Comparison of ENCODE assay signal across 7 mouse cellular contexts in the genomic region with DNA sequence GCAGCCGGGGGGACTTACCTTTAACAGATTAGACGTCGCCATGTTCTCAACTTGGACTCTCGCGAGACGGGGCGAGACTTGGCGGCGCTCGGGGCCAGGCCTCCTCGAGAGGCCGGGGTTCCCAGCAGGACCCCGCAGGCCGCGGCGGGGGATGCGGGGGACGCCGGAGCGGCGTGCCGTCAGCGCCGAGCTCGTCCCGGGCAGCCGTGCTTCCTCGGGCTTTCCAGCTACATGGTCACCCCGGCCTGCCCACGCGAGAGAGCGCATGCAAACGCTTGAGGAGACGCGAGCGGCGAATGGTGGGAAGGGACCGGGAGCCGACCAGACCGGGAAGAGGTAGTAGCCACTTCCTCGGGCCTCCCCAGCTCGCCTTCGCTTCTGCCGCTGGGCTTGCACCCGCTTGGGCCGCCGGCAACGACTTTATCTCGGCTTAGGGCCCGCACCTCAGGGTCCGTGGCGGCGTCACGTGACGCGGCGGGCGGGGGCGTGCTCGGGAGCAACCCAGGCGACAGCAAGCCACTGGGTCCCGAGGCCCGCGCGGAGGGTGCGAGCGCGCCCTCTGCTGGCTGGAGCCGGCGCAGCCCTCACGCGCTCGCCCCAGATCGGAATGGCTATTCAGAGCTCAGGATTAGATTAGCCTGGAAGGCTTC. TPM values are rescaled to one million over a fixed set of nuclear protein-coding genes. Genes with fewer than 3 reads are reported as not detected.
DNase-seq lines count a peak whose midpoint lies in the region; ATAC-seq and TF ChIP-seq lines count a peak whose summit lies in the region.

No protein-coding gene starts in this region.

- WGBS in intestine, postnatal 0 days: under 1% methylated on average over 72 of the region's 74 CpGs
- WGBS in midbrain, embryonic 12.5 days: under 1% methylated on average over 74 of the region's 74 CpGs
- WGBS in small intestine, adult 2 months: 1% methylated on average over 74 of the region's 74 CpGs

- no peaks in the 10 kb centered on the region for H3K9me3 ChIP-seq in intestine, postnatal 0 days (ENCODE audit: control insufficient read depth)
- no peaks in the 10 kb centered on the region for H3K9me3 ChIP-seq in midbrain, embryonic 12.5 days

- ATAC-seq in intestine, postnatal 0 days: peak; percentile 97
- peak; percentile 98 for ATAC-seq in midbrain, embryonic 12.5 days (ENCODE audit: low FRiP score, low read depth)

- H3K27me3 ChIP-seq in intestine, postnatal 0 days (replicated peaks; ENCODE audit: control insufficient read depth, insufficient read depth, low read length): no peaks in the 10 kb centered on the region
- H3K27me3 ChIP-seq in midbrain, embryonic 12.5 days: no peaks in the 10 kb centered on the region
- no peaks in the 10 kb centered on the region for H3K27me3 ChIP-seq in small intestine, adult 2 months (ENCODE audit: control insufficient read depth, insufficient read depth, low read length)

- no peaks in the 10 kb centered on the region for H3K36me3 ChIP-seq in intestine, postnatal 0 days (ENCODE audit: control insufficient read depth, insufficient read depth)
- H3K36me3 ChIP-seq in midbrain, embryonic 12.5 days: no peaks in the 10 kb centered on the region
- 0 out of 2 replicates have a peak, but pooled peaks cover 1% of the 10 kb centered on the region for H3K36me3 ChIP-seq in small intestine, adult 2 months (ENCODE audit: control insufficient read depth, insufficient read depth, low read length)

- peak overlapping the region; percentile 99 for H3K9ac ChIP-seq in intestine, postnatal 0 days (ENCODE audit: low read depth, low read length)
- H3K9ac ChIP-seq in midbrain, embryonic 12.5 days (replicated peaks): peak overlapping the region; percentile 96

- peak; percentile 99 for TF ChIP-seq CTCF in intestine, postnatal 0 days (IDR thresholded peaks at IDR 0.05; ENCODE audit: low read depth)
- peak; percentile 91 for TF ChIP-seq CTCF in small intestine, adult 2 months (IDR thresholded peaks at IDR 0.05; ENCODE audit: extremely low read depth, insufficient read length, insufficient replicate concordance, low read depth, low read length)

- intact Hi-C loops in left cerebral cortex, postnatal 4 days (cut with DNase I): no loop called here

- peak overlapping the region; percentile 85 for H3K4me2 ChIP-seq in intestine, postnatal 0 days (replicated peaks; ENCODE audit: low read depth)
- peak overlapping the region; percentile 85 for H3K4me2 ChIP-seq in midbrain, embryonic 12.5 days (replicated peaks)

- H3K4me1 ChIP-seq in intestine, postnatal 0 days (replicated peaks; ENCODE audit: control insufficient read depth, insufficient read depth, low read length): peaks cover 4% of the 10 kb centered on the region; the same call in 1 of the 2 replicates
- peaks cover 26% of the 10 kb centered on the region for H3K4me1 ChIP-seq in midbrain, embryonic 12.5 days
- H3K4me1 ChIP-seq in small intestine, adult 2 months (ENCODE audit: control insufficient read depth, insufficient read depth, insufficient read length, low read length): peaks cover 3% of the 10 kb centered on the region; the same call in 1 of the 2 replicates

- peak overlapping the region; percentile 97 for H3K27ac ChIP-seq in intestine, postnatal 0 days (ENCODE audit: low read depth, low read length)
- peak overlapping the region; percentile 98 for H3K27ac ChIP-seq in midbrain, embryonic 12.5 days (replicated peaks)
- peak overlapping the region; percentile 91 for H3K27ac ChIP-seq in small intestine, adult 2 months (ENCODE audit: insufficient read depth, low read depth, low read length)

- peak; percentile 96 for DNase-seq in adrenal gland, adult 2 months
- DNase-seq in embryo, embryonic 11.5 days (ENCODE audit: low read depth, low spot score): peak; percentile 88
- peak; percentile 95 to 97 for DNase-seq in gastrocnemius, postnatal 4 days (ENCODE audit: low spot score in 2 of 2)
- peak; percentile 96 for DNase-seq in left cerebral cortex, postnatal 4 days

- TF ChIP-seq POLR2A in small intestine, adult 2 months (IDR thresholded peaks at IDR 0.05; ENCODE audit: low read depth, low read length): peak; percentile 87

- peak overlapping the region; percentile 94 for H3K4me3 ChIP-seq in intestine, postnatal 0 days (ENCODE audit: low read depth, low read length)
- peak overlapping the region; percentile 92 for H3K4me3 ChIP-seq in midbrain, embryonic 12.5 days
- H3K4me3 ChIP-seq in small intestine, adult 2 months (ENCODE audit: low read depth, low read length): peak overlapping the region; percentile 91

RNA-seq across cellular contexts. Expression of a gene that starts 2.7 kb away (rescaled TPM):
- 10 to 100 TPM; 32.2 to 35.8 TPM for total RNA-seq in adrenal gland, adult 2 months (2021)
- polyA plus RNA-seq in adrenal gland, adult 2 months (2012; rRNA removed): 6.5 and 7.5 TPM in 2 replicates
- 10 to 100 TPM; 43.7 to 46.1 TPM for total RNA-seq in gastrocnemius, postnatal 4 days (2021)
- 19.0 and 20.2 TPM in 2 replicates for polyA plus RNA-seq in intestine, postnatal 0 days (2015; fragmentation: Nextera tagmentation; extraction: Ambion mirVana)
- total RNA-seq in left cerebral cortex, postnatal 4 days (2021): 10 to 100 TPM; 51.7 to 53.5 TPM
- 48.9 and 51.2 TPM in 2 replicates for polyA plus RNA-seq in midbrain, embryonic 12.5 days (2016; fragmentation: Nextera tagmentation; extraction: Ambion mirVana)
- polyA plus RNA-seq in small intestine, adult 2 months (2012; rRNA removed): 1.6 and 2.0 TPM in 2 replicates

RNA-seq across cellular contexts. Expression of a gene that starts 38.9 kb away (rescaled TPM):
- 1 to 10 TPM in 1 of 2 experiments, under 1 TPM in 1; 0.43 to 1.1 TPM for total RNA-seq in adrenal gland, adult 2 months (2021)
- 0.12 and 0.19 TPM in 2 replicates for polyA plus RNA-seq in adrenal gland, adult 2 months (2012; rRNA removed)
- total RNA-seq in gastrocnemius, postnatal 4 days (2021): under 1 TPM; 0.10 to 0.15 TPM
- 0.25 and 0.33 TPM in 2 replicates for polyA plus RNA-seq in intestine, postnatal 0 days (2015; fragmentation: Nextera tagmentation; extraction: Ambion mirVana)
- 1 to 10 TPM; 2.0 to 2.1 TPM for total RNA-seq in left cerebral cortex, postnatal 4 days (2021)
- polyA plus RNA-seq in midbrain, embryonic 12.5 days (2016; fragmentation: Nextera tagmentation; extraction: Ambion mirVana): 3.9 and 4.9 TPM in 2 replicates
- polyA plus RNA-seq in small intestine, adult 2 months (2012; rRNA removed): 0.05 TPM in 1 of 2 replicates, not detected in the other

RNA-seq across cellular contexts. Expression of a gene that starts 57.0 kb away (rescaled TPM):
- total RNA-seq in adrenal gland, adult 2 months (2021): 100 to 1,000 TPM; 155 to 163 TPM
- polyA plus RNA-seq in adrenal gland, adult 2 months (2012; rRNA removed): 23.2 and 30.6 TPM in 2 replicates
- 100 to 1,000 TPM; 144 to 150 TPM for total RNA-seq in gastrocnemius, postnatal 4 days (2021)
- polyA plus RNA-seq in intestine, postnatal 0 days (2015; fragmentation: Nextera tagmentation; extraction: Ambion mirVana): 204 and 207 TPM in 2 replicates
- 100 to 1,000 TPM; 137 to 153 TPM for total RNA-seq in left cerebral cortex, postnatal 4 days (2021)
- 60.3 and 62.0 TPM in 2 replicates for polyA plus RNA-seq in midbrain, embryonic 12.5 days (2016; fragmentation: Nextera tagmentation; extraction: Ambion mirVana)
- 8.3 and 12.6 TPM in 2 replicates for polyA plus RNA-seq in small intestine, adult 2 months (2012; rRNA removed)

Comparison
In these comparisons a context has a peak if more than half of its experiments do, and no peak if none do; other contexts are left out.
1. Peak in every context shown above with its lines: DNase-seq, ATAC-seq, H3K4me3 ChIP-seq and H3K27ac ChIP-seq.